Mouse (Mus musculus) myocyte (in vitro differentiated cells): ENCODE measurements at regions not wholly inside any gene's neighbourhood (a gene's known extent, or its start where the extent isn't known, plus 50 kb on each side); places are given as distances from the start of the nearest gene placed in this dataset.

Experiments
- H3K27me3 ChIP-seq: one replicate; pipeline ENCODE4 v1.6.1; 2011; ENCODE audit not compliant: control insufficient read depth, insufficient read depth, insufficient read length
- H3K36me3 ChIP-seq: one replicate; pipeline ENCODE4 v1.6.1; 2011; ENCODE audit not compliant: control insufficient read depth, insufficient read depth
- H3K4me2 ChIP-seq: one replicate; pipeline ENCODE4 v1.6.1; 2011; ENCODE audit warnings: low read depth, control low read depth
- H3K4me3 ChIP-seq: one replicate; pipeline ENCODE4 v1.5.1; 2011; ENCODE audit warnings: mild to moderate bottlenecking, control low read depth, moderate library complexity
- H3K79me2 ChIP-seq: one replicate; pipeline ENCODE4 v1.6.1; 2011; ENCODE audit not compliant: control insufficient read depth, insufficient read depth
- H3ac ChIP-seq: one replicate; pipeline ENCODE4 v1.6.1; 2011; ENCODE audit not compliant: control insufficient read depth, insufficient read length
- CEBPB ChIP-seq: IDR thresholded peaks from 2 replicates; pipeline ENCODE4 v1.6.1; 2011; ENCODE audit warnings: mild to moderate bottlenecking, moderate library complexity; ENCODE audit not compliant: poor library complexity, insufficient read depth, severe bottlenecking
- E2F4 ChIP-seq: IDR thresholded peaks from one replicate; pipeline ENCODE4 v1.6.1; 2011; ENCODE audit warnings: mild to moderate bottlenecking, control low read depth, moderate library complexity; ENCODE audit not compliant: insufficient read depth
- MAX ChIP-seq: IDR thresholded peaks from one replicate; pipeline ENCODE4 v1.6.1; 2011; ENCODE audit warnings: low read depth, mild to moderate bottlenecking, control low read depth
- MYOD1 ChIP-seq, 3 experiments: IDR thresholded peaks; one replicate each; pipeline ENCODE4 v1.6.1; 2011; ENCODE audit warnings: control low read depth in 2 of 3, low read depth in 2 of 3, mild to moderate bottlenecking in 2 of 3, moderate library complexity in 1 of 3; ENCODE audit not compliant: insufficient read length in 2 of 3, control insufficient read depth in 1 of 3
- MYOG ChIP-seq, 3 experiments: IDR thresholded peaks; one replicate each; pipeline ENCODE4 v1.6.1; 2011; ENCODE audit warnings: control low read depth in 2 of 3, low read depth in 2 of 3, mild to moderate bottlenecking in 2 of 3; ENCODE audit not compliant: insufficient read length in 2 of 3, control insufficient read depth in 1 of 3, insufficient read depth in 1 of 3
- POLR2A ChIP-seq: IDR thresholded peaks from one replicate; pipeline ENCODE4 v1.6.1; 2011; ENCODE audit warnings: low read depth, mild to moderate bottlenecking, control low read depth, moderate library complexity; ENCODE audit not compliant: insufficient read length
- POLR2AphosphoS2 ChIP-seq: IDR thresholded peaks from one replicate; pipeline ENCODE4 v1.6.1; 2011; ENCODE audit warnings: low read depth, control low read depth; ENCODE audit not compliant: insufficient read length
- REST ChIP-seq: IDR thresholded peaks from one replicate; pipeline ENCODE4 v1.6.1; 2011; ENCODE audit warnings: mild to moderate bottlenecking, control low read depth, moderate library complexity; ENCODE audit not compliant: insufficient read depth, insufficient read length
- SRF ChIP-seq: IDR thresholded peaks from one replicate; pipeline ENCODE4 v1.6.1; 2011; ENCODE audit warnings: low read depth; ENCODE audit not compliant: control insufficient read depth, insufficient read length
- TCF12 ChIP-seq: IDR thresholded peaks from one replicate; pipeline ENCODE4 v1.6.1; 2011; ENCODE audit warnings: mild to moderate bottlenecking, control low read depth; ENCODE audit not compliant: poor library complexity, insufficient read depth, severe bottlenecking
- TCF3 ChIP-seq: IDR thresholded peaks from one replicate; pipeline ENCODE4 v1.6.1; 2011; ENCODE audit warnings: low read depth, control low read depth; ENCODE audit not compliant: insufficient read length
- USF1 ChIP-seq: IDR thresholded peaks from one replicate; pipeline ENCODE4 v1.6.1; 2011; ENCODE audit warnings: low read depth, mild to moderate bottlenecking, control low read depth, moderate library complexity

DNA sequence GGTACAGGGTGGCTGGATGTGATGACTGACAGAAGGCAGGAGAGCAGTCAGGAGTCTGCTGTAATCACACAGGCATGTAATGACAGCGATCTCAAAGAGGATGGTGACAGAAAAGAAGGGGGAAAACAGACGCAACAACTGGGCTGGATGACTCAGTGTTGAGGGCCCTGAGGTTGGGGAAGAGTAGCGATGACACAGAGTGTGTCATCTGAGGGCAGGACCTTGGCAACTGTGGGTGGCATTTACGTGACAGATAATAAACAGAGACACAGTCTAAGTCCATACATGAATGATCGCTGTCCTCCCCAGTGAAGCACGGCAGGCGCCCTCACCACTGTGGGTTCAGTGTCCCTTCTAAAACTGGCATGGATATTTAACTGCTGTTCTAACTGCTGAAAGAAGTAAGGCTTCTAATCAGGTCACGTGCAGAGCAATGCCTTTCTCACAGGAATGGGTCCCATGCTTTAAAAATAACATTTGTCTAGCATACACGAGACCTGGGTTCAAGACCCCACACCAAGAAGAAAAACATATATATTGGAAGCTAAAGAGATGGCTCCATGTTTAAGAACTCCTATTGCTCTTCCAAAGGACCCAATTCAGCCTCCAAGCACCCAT, 163.8 kb upstream of the Zfp703 start:
- TF ChIP-seq E2F4 = no peak
- TF ChIP-seq TCF3 = peak; percentile 60
- TF ChIP-seq MYOG (IDR thresholded peaks at IDR 0.05; ENCODE audit: control insufficient read depth in 1 of 3, insufficient read depth in 1 of 3, insufficient read length in 2 of 3, low read depth in 2 of 3) = peak in 2 of 3 experiments; percentile 19 to 87
- TF ChIP-seq MAX = no peak
- TF ChIP-seq MYOD1 (IDR thresholded peaks at IDR 0.05; ENCODE audit: control insufficient read depth in 1 of 3, insufficient read length in 2 of 3, low read depth in 2 of 3) = peak in 2 of 3 experiments; percentile 66 to 91
- peak; percentile 64 for TF ChIP-seq TCF12
- 0 out of 2 replicates have a peak, but pooled peaks have one; percentile 39 for TF ChIP-seq CEBPB
- TF ChIP-seq USF1 = peak; percentile 80
- no peak for TF ChIP-seq POLR2A
- Histone ChIP-seq H3K4me2 (peak overlapping the region; percentile 60), H3K27me3 (no peaks in the 10 kb centered on the region)

GRCm38 (mm10) chr8:26815020-26815584, 162.0 kb upstream of the Zfp703 start:
- no peak for TF ChIP-seq MAX
- TF ChIP-seq SRF = no peak
- no peak for TF ChIP-seq E2F4
- no peak for TF ChIP-seq USF1
- TF ChIP-seq MYOD1 (IDR thresholded peaks at IDR 0.05; ENCODE audit: control insufficient read depth in 1 of 3, insufficient read length in 2 of 3, low read depth in 2 of 3) = no peak
- TF ChIP-seq POLR2AphosphoS2 = no peak
- no peaks in the 10 kb centered on the region for H3K27me3 ChIP-seq

More for the DNA sequence above, 163.8 kb upstream of the Zfp703 start:
- no peak overlapping the region for H3ac ChIP-seq
- H3K79me2 ChIP-seq = no peaks in the 10 kb centered on the region
- no peaks in the 10 kb centered on the region for H3K36me3 ChIP-seq
- no peak overlapping the region for H3K4me3 ChIP-seq

DNA sequence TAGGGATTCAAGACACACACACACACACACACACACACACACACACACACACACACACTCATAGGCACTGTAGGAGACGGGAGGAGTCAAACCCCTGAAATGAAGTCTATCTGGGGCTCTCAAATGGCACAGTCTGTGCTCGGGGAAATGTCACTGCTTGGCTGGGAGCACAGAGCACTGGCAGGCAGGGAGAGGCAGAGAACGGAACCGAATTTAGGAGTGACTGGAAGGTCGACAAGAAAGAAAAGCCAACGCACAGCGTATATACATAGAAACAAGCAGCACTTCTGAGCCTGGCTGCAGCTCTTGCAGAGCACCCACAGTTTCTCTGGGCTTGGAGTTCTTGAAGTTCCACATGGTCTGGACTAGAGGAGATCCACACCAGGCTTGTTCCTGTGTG, 160.1 kb upstream of the Zfp703 start:
- H3K79me2 ChIP-seq = no peaks in the 10 kb centered on the region
- H3K4me2 ChIP-seq = no peak overlapping the region
- TF ChIP-seq MYOG (IDR thresholded peaks at IDR 0.05; ENCODE audit: control insufficient read depth in 1 of 3, insufficient read depth in 1 of 3, insufficient read length in 2 of 3, low read depth in 2 of 3) (no peak), REST (no peak), MAX (no peak), SRF (no peak), CEBPB (no peak), TCF12 (no peak), POLR2AphosphoS2 (no peak)
- no peaks in the 10 kb centered on the region for H3K36me3 ChIP-seq
- H3ac ChIP-seq = no peak overlapping the region
- H3K27me3 ChIP-seq = no peaks in the 10 kb centered on the region
- H3K4me3 ChIP-seq = no peak overlapping the region

More at GRCm38 (mm10) chr8:26815020-26815584, 162.0 kb upstream of the Zfp703 start:
- Histone ChIP-seq H3K4me2 (no peak overlapping the region), H3K4me3 (no peak overlapping the region), H3ac (no peak overlapping the region), H3K79me2 (no peaks in the 10 kb centered on the region), H3K36me3 (no peaks in the 10 kb centered on the region)

GRCm38 (mm10) chr8:26824189-26824941, 152.8 kb upstream of the Zfp703 start:
- H3K36me3 ChIP-seq = no peaks in the 10 kb centered on the region
- no peak overlapping the region for H3K4me3 ChIP-seq
- no peaks in the 10 kb centered on the region for H3K79me2 ChIP-seq
- TF ChIP-seq MYOG (IDR thresholded peaks at IDR 0.05; ENCODE audit: control insufficient read depth in 1 of 3, insufficient read depth in 1 of 3, insufficient read length in 2 of 3, low read depth in 2 of 3) (no peak), TCF12 (no peak), MAX (no peak), E2F4 (no peak), POLR2A (no peak), POLR2AphosphoS2 (no peak), CEBPB (no peak), USF1 (no peak), TCF3 (no peak), REST (no peak), SRF (no peak), MYOD1 (IDR thresholded peaks at IDR 0.05; ENCODE audit: control insufficient read depth in 1 of 3, insufficient read length in 2 of 3, low read depth in 2 of 3) (no peak)
- no peaks in the 10 kb centered on the region for H3K27me3 ChIP-seq
- no peak overlapping the region for H3ac ChIP-seq
- H3K4me2 ChIP-seq = peak overlapping the region; percentile 10
